Mouse (Mus musculus) gastrocnemius, postnatal 14 days (tissue): ENCODE data around the gene Tgfb2. TPM values are rescaled to one million over a fixed set of nuclear protein-coding genes. Genes with fewer than 3 reads are reported as not detected.

ENCODE experiments used
- DNase-seq: peaks from one replicate; pipeline ENCODE4 v3.0.0; 2021; ENCODE audit warnings: mixed read lengths
- intact Hi-C: fragments of 180-260 bp; cut with DNase I; formaldehyde crosslinking; loops from one replicate; pipeline ENCODE4 v1.15.1; 2025; ENCODE audit warnings: low total_unique reads
- total RNA-seq, 2 experiments: library from RNA; stranded (reverse); gene quantifications; 2 replicates each; pipeline ENCODE4 v1.2.3; 2021

Tgfb2 gene
- total RNA-seq, 2 experiments from 2014 or later, result 15.7 to 23.8 TPM

DNA sequence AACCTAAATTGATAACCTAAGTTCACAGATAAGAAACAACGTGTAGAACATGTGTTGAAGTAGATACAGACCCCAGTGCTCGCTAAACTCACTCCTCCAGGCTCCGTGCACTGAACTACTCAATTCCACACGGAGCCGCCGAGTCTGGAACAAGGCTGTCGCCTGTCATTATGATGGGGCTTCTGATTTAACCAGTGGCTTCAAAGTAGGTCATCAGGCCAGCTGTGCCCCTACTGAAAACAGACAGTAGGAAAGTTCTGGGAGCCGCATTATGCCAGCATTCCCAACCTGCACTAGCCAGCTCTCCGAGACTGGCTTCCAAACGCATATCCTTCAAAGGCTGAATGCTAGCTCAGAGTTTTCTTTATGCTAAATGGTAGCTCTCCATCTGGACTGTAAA lies 42.8 kb downstream of the Tgfb2 start:
- DNase-seq, result no peak
- intact Hi-C loops, result no loop called here

GRCm38 (mm10) chr1:186661206-186661921 lies 44.4 kb downstream of the Tgfb2 start:
- intact Hi-C loops, result no loop called here
- DNase-seq, result no peak

- intact Hi-C loops, result no loop called here
- DNase-seq, result no peak
Measured at GRCm38 (mm10) chr1:186658783-186659182, 47.0 kb downstream of the Tgfb2 start.

GRCm38 (mm10) chr1:186657559-186658219 lies 48.1 kb downstream of the Tgfb2 start:
- intact Hi-C loops, result no loop called here
- DNase-seq, result no peak

DNA sequence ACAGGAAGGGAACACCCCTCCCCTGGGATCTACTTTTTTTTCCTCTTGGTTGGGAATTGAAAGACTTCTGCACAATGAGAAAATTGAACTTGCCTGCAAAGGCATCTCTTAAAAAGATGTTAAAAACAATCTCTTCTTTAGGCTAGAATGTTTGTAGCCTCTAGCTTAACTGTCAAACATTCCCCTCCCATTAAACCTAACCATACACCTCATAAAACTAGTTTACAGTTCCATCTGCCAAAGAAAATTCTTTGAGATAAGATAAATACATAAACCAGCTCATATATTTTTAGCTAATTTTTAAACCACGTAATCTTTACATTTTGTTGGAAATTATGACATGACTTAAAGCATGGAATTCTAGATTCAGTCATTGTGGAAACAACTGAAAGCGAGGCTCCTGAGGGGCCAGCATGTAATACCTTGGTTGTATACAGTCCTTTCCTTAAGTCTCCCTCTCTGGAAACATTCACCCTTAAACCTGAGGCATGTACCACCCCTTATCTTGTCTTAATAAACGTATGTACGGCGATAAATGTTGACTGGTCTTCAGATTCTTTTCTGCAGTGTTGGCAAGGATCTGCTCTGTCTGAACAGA lies 49.0 kb downstream of the Tgfb2 start:
- intact Hi-C loops, result no loop called here
- DNase-seq, result no peak

DNA sequence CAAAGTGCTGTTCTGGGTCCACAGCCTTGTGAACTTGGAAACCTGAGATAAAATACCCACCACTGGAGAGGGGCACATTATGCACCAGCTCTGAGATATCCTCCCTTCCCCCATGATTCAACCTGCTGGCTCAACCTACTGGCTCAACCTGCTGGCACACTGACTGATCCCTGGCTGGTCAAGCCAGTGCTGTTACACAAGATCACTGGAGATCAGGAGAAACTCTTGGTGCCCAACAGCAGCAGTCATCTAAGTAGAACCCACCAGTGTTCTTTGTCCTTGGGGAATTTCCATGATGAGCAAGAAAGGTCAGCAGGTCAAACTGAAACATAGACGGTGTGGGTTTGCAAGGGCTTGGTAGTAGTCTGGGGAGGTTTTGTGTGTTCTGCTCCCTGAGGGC lies 49.6 kb downstream of the Tgfb2 start:
- peak; percentile 23 for DNase-seq
- intact Hi-C loops, result no loop called here

DNA sequence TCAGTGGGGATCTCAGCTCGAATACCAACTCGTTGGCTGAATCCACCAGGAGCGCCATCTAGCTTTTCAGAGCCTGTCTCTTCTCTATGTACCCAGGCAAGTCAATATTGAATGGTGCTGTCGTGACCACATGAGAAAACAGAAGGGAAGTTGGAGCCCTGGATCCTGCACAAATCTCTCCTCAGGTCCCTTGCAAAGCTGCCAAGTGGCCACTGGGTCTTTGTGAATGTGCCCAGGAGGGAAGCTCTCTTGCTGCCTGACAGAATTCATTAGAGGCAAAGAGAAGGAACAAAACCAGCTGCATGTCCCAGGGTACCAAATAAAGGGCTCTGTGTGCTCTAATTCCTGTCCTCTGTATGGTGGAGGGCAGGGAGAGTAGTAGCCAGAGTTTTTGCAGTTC lies 50.7 kb downstream of the Tgfb2 start:
- peak; percentile 23 for DNase-seq
- intact Hi-C loops, result no loop called here

DNA sequence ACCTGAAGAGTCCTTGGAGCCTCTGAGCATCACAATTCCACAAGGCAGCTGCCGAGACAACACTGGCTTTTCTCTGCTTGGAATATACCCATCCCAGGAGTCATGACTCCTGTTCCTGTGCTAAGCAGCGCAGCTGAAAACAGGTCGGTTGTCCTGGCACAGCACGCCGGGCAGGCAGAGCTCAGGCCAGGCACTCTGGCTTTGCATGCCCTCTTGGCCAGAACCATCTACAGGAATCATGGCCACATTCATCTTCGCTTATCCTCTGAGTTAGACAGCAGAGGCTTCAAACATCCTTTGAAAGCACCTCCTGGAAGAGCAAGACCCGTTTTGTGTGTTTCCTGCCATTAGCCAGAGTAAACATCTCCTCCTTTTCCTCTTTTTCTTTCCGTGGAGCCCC lies 53.6 kb downstream of the Tgfb2 start:
- peak; percentile 24 for DNase-seq
- intact Hi-C loops, result no loop called here

DNA sequence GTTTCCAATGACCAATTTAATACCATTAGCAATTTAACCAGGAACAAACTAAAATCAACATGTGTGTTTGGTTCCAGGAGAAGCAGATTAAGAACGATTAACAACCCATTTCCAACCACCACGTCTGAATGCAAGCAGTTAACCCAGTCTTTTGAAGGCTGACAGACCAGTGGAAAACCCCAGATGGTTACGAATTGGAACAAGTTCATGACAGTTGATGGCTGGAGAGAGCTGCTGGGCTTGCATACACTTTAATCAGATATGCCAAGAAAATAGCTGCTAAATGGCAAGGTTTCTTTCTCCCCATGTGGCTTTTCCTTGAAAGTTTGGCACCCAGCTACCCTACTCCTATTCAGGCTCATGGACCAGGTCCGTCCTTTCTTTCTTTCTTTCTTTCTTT lies 55.8 kb downstream of the Tgfb2 start:
- DNase-seq, result no peak
- intact Hi-C loops, result no loop called here

DNA sequence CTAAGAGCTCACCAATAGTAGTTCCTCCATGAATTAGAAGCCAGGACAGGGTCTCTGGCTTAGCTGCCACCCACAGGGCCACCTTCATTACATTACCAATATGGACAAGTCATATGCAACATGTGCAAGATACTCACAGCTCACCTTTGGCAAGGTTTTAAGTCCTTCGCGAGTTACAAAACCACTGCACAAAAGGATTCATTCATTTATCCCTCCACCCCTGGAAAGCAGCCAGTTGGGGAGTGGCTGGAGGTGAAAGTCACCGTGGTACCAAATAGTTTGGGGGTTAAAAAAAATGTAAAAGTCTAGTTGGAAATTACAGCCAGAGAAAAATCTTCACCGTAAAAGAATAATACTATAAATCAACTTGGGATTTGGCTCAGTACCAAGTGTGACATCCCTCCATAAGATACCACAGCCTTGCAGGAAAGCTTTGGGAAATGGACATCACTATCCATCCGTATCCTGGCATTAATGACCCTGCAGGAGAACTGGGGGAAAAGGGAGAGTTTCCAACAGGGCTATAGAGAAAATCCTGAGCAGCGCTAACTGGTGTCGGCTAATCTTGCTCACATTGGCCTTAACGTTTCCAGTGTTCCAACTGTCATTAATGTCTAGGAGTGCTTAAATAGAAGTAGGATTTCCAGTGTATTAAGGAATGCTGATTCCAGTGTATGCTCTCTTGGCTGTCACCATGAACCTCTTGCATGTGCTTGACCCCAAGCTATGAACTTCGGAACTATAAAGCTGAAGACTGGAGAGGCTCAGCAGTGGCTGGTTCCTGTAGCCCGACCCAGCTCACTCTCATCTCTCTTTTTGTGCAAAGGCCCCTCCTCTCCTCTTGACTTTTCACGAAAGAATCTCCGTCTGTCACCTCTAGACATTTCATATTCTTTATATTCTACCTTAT lies 68.2 kb downstream of the Tgfb2 start:
- intact Hi-C loops, result no loop called here
- no peak for DNase-seq

DNA sequence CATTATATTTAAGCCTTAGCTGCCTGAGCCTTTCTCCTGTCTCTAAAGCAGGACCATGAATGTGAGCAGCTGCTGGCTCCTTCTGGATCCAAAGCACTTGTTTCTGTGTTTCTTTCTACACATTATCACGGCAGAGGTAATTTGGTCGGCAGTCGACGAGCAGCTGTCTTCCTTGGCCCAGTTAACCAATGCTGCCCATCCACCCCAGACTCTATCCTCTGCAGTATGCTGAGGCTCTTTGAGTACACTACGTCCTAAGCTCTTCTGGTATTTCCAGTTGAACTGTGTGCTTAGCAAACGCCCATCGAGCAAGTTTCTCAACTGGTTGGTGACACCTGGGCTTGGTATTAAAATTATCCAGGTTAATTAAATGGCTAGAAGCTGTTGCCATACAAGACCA lies 70.7 kb downstream of the Tgfb2 start:
- DNase-seq, result peak; percentile 14
- intact Hi-C loops, result no loop called here

- intact Hi-C loops, result no loop called here
- no peak for DNase-seq
Measured at GRCm38 (mm10) chr1:186631457-186631856, 74.3 kb downstream of the Tgfb2 start.

DNA sequence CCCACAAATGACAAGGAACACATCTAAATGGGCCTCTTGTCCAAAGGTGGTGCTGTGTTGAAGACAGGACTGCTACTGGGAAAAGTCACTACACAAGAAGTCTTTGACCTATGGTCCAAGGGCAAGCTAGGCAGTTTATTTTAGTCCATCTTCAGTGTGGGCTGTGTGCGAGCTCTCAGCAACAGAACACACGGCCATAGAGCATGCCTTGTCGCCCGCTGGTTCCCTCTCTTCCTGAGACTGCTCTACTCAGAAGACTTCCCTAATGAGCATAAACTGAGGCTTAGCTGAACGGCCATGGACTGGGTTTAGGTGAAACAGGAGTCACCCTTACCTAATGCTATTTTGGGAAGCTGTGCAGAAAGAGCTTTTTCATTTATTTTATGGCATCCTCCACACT lies 74.8 kb downstream of the Tgfb2 start:
- intact Hi-C loops, result no loop called here
- no peak for DNase-seq

- intact Hi-C loops, result no loop called here
- DNase-seq, result peak; percentile 61
Measured at GRCm38 (mm10) chr1:186627451-186627995, 78.3 kb downstream of the Tgfb2 start.

DNA sequence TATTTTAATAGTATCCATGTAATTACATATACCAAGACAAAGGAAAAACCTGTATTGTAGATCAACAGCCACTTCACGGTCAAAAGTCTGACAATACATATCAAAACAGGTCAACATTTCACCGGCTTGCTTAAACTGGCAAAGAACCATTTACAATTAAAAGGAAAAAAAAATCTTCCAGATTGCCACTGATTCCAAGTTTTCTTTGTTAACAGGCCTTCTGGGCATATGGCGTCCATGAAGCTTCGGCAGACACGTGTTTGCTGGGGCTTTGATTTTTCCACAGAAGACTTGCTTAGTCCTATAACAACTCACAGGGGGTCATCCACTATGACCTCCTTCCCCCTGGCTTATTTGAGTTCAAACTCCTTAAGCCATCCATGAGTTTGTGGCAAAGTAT lies 81.3 kb downstream of the Tgfb2 start:
- intact Hi-C loops, result no loop called here
- no peak for DNase-seq

- intact Hi-C loops, result no loop called here
- DNase-seq, result no peak
Measured at GRCm38 (mm10) chr1:186621812-186622211, 84.0 kb downstream of the Tgfb2 start.

DNA sequence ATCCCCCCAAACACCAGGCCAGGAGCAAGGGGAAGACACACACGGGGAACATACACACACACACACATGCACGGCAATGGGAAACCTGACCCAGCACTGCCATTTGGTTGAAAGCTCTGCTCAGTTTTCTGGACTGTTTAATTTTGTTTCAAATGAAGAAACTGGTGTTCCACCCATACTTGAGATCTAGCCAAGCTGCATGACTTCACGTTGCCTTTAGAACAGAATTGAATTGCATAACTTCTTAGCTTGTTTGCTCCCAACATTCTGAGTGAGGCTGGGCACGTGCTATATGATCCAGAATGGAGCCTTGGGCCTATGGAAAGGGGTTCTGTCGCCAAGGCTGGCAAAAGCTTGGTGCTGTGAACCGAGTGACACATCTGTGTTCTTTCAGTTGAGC lies 87.5 kb downstream of the Tgfb2 start:
- intact Hi-C loops, result no loop called here
- DNase-seq, result no peak

GRCm38 (mm10) chr1:186611371-186611770 lies 94.4 kb downstream of the Tgfb2 start:
- intact Hi-C loops, result no loop called here
- DNase-seq, result no peak

GRCm38 (mm10) chr1:186610481-186610880 lies 95.3 kb downstream of the Tgfb2 start:
- DNase-seq, result no peak
- intact Hi-C loops, result no loop called here

DNA sequence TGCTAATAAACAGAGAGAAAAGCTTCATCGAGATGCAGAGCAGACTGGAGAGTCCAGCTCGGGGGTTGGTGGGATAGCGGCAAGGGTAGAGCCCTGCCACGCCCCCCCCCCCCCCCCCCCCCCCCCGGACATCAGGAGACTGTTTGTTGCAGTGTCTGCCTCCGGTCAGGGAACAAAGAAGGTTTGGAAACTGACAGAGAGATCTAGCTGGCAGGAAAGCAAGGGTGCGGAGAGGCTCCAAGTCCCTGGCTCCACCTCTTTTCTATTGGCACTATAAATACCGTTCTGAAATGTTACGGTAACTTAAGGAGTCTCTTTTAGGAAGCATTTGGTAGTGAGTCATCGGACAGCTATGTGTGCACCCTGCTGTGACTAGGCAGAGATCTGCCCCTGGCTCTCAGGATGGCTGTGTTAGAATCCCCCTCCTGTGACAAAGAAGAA lies 96.0 kb downstream of the Tgfb2 start:
- intact Hi-C loops, result no loop called here
- peak; percentile 46 for DNase-seq
